Mouse (Mus musculus) ES-Bruce4 (cell line): ENCODE results near the gene Rbck1.

Source experiments
- CTCF ChIP-seq: IDR thresholded peaks from one replicate; pipeline ENCODE4 v1.8.1; 2011; ENCODE audit warnings: low read depth, low read length
- POLR2A ChIP-seq: IDR thresholded peaks from one replicate; pipeline ENCODE4 v1.8.1; 2011; ENCODE audit warnings: low read length; ENCODE audit not compliant: insufficient read depth

DNA sequence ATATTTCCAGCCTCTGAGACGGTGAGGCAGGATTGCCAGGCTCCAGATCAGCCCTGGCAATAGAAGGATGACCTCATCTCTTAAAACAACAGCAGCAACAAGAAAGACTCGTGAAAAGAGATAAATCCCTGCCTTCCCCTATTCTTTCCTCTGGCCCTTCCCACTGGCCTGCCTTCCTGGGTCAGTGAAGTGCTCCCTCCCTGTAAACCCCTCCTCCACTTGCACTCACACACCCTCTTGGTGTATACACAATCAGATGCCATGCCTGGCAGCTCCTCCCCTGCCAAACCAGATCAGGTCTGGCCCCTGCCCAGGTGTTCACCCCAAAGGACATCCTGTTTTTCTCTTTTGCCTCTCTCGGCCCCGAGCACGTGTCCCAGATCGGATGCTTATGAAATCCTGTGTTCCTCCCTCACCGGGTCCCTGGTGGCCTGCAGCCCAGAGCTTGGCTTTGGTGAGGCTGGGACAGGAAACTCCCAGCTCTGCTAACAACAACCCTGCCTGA is 27.9 kb upstream of the Rbck1 start:
- no peak for TF ChIP-seq CTCF
- no peak for TF ChIP-seq POLR2A
